Mouse (Mus musculus): Measurements from ENCODE around the gene Prps1l1. TPM values are rescaled to one million over a fixed set of nuclear protein-coding genes. Genes with fewer than 3 reads are reported as not detected.

The Prps1l1 gene
- total RNA-seq (2014; fragmentation: Nextera tagmentation) (not detected in 2 replicates), total RNA-seq (2017) (not detected in 2 replicates)

DNA sequence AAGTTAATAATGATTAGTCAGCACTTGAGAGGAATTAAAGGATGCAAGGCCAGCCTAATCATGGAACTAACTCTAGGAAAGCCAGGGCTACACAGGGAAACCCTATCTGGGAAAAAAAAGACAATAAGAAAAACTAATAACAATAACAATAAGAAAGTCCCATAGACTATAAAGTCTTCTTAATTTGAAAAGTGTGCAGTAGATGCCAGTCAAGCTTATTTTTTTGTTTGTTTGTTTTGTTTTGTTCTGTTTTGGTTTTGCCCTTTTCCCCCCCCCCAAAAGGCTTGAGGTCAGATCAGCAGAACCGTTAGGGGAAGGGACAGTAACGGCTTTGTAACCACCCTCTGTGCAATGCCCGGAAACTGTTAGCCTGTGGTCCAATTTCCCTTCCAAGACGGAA, at the start of gene Prps1l1:
Gene Prps1l1, plus strand, starts transcription at position 301 of the 400 bp plus-strand sequence.
- ATAC-seq (replicated peaks; ENCODE audit: low FRiP score, low TSS enrichment, poor library complexity, severe bottlenecking) = no peak

DNA sequence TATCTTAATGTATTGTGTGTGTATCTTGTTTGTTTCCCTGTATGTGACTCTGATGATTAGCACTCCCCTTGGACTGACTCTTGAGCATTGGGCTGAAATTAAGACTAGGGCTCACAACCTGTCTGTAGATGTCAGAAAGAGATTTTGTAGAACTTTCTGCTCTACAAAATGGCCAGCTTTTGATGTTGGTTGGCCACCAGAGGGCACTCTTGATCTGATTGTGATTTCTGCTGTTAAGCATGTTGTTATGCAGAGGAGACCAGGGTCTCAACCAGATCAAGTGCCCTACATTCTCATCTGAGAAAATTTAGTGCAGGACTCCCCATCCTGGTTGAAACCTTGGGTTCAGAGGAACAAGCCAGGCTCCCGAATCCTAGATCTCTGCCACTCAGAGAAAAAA, 46.6 kb upstream of the Prps1l1 start:
- no peak for ATAC-seq (replicated peaks; ENCODE audit: low FRiP score, low TSS enrichment, poor library complexity, severe bottlenecking)

DNA sequence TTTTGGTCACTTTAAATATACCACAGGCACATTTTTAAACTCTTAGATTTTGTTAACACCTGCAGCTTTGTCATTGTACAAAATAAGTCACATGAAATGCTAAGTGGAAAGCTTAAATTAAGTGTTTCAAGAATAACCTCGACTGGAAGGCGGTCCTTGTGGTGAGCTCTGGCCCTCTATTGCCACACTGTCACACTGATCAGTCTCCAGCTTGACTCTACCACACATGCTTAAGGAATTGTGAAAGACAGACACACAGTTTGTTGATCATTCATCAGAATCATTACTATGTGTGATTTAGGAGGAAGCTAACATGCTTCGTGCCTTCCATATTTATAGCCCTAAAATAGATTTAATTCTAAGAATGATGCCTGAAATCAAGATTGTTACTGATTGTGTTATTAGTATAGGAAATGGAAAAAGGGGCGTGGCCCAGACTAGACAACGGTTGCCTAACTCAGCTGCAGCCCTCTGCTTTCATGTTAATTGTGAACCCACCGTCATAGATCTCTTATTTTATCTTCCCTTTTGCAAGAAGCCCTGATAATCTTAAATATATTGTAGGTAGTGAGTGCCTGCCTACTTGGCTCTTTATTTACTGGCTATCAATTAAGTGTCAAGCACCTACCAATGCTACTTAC, 35.4 kb upstream of the Prps1l1 start:
- ATAC-seq (replicated peaks; ENCODE audit: low FRiP score, low TSS enrichment, poor library complexity, severe bottlenecking) = no peak

DNA sequence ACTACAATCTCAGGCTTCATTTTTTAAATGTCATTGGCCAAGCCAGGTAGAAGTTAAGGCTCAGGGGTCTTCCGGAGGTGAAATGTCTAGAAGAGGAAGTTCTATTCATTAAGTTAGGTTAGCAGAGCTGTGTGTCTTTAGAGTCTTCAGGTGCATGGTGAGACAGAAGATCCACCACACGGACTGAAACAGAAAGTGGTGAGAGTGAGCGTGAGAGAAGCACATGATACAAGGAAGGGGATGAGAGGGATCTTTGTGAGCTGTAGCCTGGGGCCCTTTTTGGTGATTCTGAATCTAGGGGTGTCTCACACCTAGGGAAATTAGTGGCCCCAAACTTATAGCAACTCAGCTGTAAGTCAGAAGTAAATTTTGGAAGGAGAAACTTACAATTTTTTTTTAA, 8.6 kb upstream of the Prps1l1 start:
- no peak for ATAC-seq (replicated peaks; ENCODE audit: low FRiP score, low TSS enrichment, poor library complexity, severe bottlenecking)

DNA sequence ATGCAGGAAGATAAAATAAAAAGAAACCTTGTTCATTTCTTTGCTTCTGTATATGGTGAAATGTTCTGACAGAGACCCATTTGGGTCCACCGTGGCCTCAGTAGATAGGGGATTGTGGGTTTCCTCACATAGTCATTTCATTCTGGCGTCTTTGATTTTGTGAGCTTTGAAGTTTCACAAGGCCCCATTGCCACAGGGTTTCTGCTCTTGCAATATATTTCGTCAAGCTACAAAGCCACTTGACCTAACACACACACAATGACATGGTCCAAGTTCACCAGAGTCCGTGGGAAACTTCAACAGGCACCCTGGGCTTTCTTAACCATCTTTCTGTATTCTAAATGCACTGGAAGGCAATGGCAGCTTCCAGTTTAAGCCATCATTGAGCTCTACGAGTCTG, 1.3 kb downstream of the Prps1l1 start:
- ATAC-seq (replicated peaks; ENCODE audit: low FRiP score, low TSS enrichment, poor library complexity, severe bottlenecking) = no peak

DNA sequence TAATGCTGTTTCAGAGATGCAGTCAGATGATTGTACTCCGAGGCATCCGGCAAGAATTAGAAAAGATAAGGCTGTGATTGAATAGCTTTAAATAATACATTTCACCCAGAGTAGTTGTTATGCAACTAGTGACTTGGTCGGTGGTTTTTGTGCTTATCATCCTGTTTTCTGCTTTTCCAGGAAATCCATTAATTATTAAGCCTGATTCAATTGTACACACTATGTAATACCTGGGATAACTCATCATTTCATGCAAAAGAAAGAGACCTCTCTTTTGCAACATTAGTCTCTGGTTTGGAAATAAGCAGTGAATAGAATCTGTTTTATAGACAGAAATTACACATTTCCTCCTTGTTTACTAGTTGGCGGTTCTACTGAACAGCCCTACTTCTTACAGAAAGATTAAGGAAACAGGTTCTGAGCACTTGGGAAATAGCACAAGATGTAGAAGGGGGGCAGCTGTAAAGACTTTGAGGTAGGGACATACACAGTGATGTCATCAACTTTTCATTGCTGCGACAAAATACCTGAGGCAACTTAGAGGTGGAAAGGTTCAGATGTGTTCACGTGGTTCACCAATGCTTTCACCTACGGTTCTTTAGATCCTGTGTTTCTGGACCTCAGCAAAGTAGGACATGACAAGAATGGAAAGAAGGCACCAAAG, 5.1 kb downstream of the Prps1l1 start:
- ATAC-seq (replicated peaks; ENCODE audit: low FRiP score, low TSS enrichment, poor library complexity, severe bottlenecking) = no peak

DNA sequence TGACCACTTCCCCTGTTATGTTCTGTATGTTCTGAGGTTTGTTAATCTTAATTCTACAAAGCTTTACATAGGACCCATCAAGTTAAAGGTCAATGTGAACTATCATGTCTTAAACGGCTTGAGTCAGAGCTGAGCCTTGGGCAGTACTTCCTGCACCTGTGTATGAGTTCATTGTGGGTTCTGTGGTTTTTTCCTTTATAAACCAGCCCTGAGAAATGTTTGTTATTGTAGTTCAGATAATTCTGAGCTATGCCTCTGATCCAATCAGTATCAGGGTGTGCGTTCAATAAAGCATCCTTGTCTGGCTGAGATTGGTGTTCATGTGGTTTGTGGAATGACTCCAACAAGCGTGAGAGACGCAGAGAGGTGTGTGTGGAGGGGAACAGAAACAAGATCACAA, 5.8 kb downstream of the Prps1l1 start:
- no peak for ATAC-seq (replicated peaks; ENCODE audit: low FRiP score, low TSS enrichment, poor library complexity, severe bottlenecking)

DNA sequence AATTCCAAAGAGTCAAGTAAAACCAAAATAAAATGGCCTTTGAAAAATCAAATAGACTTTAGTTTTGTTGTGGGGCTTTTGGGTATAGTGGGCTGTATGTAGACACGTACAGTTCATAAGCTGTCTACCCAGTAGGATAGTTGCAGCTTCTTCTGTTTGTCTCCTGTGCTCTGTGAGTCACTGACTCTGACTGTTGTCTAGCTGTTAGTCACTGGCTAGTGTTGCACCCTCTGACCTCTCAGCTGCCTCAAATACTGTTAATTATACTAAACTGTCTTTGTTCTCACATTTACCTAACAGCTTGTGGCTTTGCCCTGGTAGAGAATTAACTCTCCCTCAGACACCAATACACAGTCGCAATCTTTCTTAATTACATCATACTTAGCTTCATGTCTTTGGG, 7.3 kb downstream of the Prps1l1 start:
- ATAC-seq (replicated peaks; ENCODE audit: low FRiP score, low TSS enrichment, poor library complexity, severe bottlenecking) = no peak

DNA sequence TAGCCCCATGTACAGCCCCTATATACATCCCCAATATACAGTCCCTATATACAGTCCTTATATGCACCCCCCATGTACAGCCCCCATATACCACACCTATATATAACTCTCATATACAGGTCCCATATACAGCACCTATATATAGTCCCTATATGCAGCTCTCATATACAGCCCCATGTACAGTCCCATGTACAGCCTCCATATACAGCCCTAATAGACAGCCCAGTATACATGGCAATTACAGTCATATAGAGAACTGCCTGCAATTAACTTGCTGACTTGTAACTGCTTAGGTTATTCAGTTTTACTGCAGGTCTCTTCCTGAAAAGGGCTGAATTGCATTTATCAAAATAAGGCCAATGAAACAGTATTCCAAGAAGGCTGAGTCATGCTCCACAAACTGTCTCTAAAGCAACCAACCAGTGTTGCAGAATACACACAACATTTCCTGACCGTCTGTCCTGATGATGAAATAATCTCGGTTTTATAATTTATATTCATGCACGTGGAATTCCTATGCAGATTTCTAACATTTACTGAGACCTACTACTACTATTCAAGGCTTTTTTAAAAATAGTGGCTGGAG, 13.1 kb downstream of the Prps1l1 start:
- ATAC-seq (replicated peaks; ENCODE audit: low FRiP score, low TSS enrichment, poor library complexity, severe bottlenecking) = no peak

DNA sequence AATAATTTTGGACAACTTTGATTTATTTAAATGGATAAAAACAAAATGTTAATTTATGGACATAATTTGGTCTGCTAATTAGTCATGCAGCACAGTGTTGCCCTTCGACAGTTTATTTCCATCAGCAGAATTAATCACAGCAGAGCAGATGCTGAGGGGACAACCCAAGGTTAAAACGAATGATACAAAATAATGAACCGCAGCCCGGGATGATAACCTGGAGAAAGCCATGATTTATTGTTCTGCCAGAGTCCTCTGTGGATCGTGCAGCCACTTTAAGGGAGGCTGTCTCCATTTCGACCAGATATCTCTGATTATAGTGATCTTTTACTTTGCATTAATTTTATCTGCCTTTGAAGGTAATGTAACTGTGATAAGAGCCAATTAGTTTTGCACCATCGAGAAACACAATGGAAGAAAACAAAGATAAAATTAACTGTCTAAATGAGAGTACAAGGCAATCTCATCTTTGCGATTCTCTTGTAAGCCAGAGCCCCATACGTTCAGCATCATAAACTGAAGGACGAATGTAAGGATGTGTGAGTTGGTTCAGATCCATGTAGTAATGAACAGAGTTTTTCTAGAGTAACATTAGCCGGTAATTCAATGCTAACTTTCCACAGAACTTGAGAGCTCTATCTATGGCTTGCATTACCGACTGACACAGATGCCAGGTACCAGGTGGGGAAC, 14.4 kb downstream of the Prps1l1 start:
- no peak for ATAC-seq (replicated peaks; ENCODE audit: low FRiP score, low TSS enrichment, poor library complexity, severe bottlenecking)

DNA sequence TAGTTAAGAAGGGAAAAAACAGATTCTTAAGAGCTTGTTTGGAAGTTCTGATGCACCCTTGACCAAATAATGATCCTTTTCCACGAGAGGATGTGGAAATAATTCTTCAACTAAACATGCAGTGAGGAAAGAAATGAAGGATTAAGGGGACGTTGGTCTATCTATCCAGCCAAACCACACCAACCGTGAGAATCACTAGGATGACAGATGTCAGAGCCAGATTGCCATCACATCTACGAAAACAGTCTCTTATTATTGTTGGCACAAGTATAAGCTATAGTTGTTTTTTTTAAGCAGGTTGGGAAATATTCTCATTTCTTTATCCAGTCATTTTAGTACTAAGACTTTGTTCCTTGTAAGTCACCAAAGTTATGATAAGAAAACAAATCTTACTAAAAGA, 15.8 kb downstream of the Prps1l1 start:
- peak; percentile 65; the same call in 1 of the 2 replicates for ATAC-seq (replicated peaks; ENCODE audit: low FRiP score, low TSS enrichment, poor library complexity, severe bottlenecking)

DNA sequence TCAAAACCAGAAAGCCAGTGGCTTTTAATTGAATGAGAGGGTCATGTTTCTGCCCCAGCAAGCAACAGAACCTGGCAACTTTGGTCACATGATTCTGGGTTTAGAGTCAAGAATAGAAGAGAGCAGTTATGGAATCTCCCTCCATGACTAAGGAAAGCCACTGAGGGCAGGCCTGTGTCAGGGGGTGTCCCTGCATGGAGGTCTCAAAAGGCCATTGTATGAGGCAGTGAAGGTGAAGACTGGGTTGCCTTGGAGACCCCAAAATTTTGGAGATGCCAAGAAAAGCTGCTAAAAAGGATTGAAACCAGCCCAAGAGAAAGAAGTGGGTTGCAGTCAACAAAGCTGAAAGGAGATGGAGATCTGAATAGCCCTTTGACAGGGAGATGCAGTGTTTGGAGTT, 21.2 kb downstream of the Prps1l1 start:
- ATAC-seq (replicated peaks; ENCODE audit: low FRiP score, low TSS enrichment, poor library complexity, severe bottlenecking) = no peak

DNA sequence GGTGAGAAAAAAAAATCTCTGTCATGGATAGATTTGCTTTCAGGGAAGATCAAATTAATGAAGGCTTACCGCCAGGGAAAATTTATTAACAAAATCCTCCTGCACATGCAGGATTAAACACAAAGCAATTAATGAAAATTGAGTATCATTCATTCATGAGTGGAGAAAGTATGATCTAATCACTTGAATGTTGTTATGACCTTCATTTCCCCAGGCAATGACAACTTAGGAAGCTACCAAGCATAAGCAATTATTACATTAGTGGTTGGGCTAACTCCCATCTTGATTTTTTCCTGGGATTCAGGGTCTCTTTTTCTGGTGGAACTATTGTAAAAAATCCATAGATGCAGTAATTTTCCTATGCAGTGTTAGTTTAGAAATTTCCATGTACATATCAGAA, 23.3 kb downstream of the Prps1l1 start:
- no peak for ATAC-seq (replicated peaks; ENCODE audit: low FRiP score, low TSS enrichment, poor library complexity, severe bottlenecking)

DNA sequence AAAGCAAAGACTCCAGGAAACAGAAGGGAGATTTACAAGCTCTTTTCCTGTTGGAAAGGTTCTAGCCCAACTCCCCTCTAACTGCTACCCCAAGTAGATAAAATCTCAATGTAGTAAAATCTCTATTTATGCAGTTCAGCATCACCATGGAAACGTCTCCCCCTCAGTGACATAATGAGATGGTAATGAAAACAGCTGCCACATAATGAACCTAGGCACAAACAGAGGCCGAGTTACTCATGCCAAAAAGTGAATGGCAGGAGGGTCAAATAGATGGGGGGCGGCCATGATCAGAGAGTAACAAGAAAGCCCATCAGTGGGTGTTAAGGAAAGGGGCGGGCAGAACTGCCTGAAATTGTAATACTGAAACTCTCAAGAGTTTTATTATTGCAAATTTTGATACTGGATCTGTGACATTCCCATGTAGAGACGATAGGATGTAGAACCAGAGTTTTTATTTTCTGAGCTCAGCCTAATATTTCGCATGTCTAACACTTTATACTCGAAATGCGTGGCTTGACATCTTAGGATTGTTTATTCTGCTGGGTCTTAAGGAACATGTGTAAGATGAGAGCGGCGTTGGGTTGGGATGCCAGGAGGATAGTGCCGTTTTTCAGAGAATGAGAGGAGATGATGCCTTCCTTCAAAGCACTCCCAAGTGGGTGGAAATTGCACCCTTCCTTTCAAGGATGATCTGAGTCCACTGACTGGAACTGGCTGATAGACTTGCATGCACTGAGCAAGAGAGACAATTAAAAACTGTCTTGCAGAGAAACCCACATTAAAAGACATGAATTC, 24.0 kb downstream of the Prps1l1 start:
- no peak for ATAC-seq (replicated peaks; ENCODE audit: low FRiP score, low TSS enrichment, poor library complexity, severe bottlenecking)

DNA sequence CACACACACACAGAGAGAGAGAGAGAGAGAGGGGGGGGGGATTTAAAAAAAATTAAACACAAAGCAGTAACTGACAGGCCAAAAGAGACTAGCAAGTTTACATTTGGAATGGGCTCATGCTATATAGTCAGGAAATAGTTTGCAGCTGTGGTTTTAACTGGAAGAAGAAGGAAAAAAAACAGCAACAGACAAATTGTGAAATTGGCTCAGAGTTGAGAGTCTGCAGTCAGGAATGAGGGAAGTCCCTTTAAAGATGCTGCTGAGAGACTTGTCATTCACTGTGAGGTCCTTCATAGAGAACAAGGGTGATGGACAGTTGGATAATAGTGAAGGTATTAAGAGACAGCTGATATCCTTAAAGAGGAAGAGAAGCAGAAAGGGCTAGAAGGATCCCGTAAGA, 26.9 kb downstream of the Prps1l1 start:
- ATAC-seq (replicated peaks; ENCODE audit: low FRiP score, low TSS enrichment, poor library complexity, severe bottlenecking) = no peak

DNA sequence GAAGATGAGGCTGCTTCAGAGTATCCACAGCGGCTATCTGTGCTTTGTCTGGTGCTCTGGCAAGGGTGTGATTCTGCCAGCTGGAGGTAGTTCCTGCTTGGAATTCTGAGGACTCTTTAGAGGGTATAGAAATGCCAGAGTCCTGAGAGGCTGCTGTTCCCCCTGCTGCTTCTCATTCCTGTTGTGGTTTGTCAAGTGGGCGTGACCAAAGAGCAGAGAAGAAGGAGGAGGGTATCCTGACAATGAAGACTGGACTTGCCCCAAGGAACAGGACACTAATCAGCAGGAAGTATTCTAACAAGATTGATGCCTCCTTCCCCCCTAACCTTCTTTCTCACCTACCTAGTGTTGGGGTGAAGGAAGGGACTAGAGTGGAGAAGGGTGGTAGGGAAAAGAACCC, 29.4 kb downstream of the Prps1l1 start:
- no peak for ATAC-seq (replicated peaks; ENCODE audit: low FRiP score, low TSS enrichment, poor library complexity, severe bottlenecking)

DNA sequence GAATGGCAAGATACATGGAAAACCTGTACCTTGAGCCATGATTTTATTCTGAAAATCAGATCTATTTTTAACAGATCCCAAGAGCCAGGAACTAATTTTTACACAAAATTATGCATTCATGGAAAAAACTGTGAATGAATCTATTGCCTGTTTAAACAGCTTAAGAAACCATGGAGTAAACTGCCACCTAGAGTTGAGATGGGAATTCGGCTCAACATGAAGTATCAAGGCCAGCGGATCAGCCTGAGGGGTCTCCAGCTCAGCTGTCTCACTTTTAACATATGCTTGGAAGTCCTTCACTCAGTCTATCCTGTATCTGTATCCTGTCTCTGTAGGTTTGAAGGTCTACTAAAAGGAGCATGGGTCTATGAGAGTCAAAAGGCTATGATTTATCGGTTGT, 31.5 kb downstream of the Prps1l1 start:
- no peak for ATAC-seq (replicated peaks; ENCODE audit: low FRiP score, low TSS enrichment, poor library complexity, severe bottlenecking)

DNA sequence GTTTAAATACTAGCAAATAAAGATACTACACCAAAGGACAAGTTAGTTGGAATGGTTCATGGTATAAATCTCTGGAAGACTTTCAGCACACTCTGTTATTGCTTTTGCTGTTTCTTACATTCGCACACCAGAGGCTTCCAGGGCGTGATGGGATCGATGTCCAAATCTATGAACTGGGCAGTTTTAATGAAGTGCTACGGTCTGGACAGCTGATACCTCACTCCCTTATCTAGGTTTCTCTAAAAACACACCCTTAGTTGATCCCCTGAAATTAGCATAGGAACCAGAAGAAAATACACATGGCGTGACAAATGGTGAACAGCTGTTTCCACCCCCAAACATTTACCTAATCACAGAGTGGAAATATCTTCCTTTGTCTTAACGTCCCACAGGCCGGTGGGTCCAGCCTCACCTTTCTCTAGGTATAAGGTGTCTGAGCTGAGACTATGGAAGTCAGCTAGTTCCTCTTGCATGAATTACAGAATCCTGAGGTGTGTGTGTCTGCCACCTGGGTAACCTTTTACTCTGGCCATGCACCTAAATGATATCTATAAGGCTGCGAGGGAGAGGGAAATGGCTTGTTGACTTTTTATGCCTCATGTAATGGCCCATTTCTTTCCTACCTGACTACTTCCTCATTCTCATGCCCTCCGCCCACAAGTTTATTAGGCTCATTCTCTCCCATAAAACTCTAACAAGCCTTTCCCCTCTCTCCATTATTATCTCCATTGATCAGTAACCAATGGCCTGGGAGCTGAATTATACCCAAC, 32.1 kb downstream of the Prps1l1 start:
- no peak for ATAC-seq (replicated peaks; ENCODE audit: low FRiP score, low TSS enrichment, poor library complexity, severe bottlenecking)

DNA sequence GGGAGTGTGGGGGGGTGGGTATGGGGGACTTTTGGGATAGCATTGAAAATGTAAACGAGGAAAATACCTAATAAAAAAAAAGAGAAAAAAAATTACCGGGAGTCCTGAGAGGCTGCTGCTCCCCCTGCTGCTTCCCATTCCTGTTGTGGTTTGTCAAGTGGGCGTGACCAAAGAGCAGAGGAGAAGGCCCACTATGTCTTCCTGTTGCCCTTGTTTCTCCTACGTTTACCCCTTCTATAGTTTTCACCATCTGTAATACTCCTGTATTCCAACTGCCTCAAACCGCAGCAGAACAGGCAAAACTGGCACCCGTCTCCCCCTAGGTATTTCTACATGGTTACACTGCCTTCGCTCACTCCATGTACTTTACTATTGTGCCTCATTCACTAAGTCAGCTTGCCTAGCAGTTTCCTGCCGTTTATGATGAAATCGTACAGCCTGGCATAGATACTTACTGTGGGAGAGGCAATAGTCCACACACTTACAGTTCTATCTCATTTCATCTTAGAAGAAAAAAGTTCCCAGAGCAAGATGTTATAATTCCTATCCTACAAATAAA, 34.2 kb downstream of the Prps1l1 start:
- ATAC-seq (replicated peaks; ENCODE audit: low FRiP score, low TSS enrichment, poor library complexity, severe bottlenecking) = no peak
